Mouse (Mus musculus): ENCODE results near the gene Parp14. TPM values are rescaled to one million over a fixed set of nuclear protein-coding genes. Genes with fewer than 3 reads are reported as not detected.

Parp14 gene
- polyA plus RNA-seq, 1 experiment, result 0.23 TPM

DNA sequence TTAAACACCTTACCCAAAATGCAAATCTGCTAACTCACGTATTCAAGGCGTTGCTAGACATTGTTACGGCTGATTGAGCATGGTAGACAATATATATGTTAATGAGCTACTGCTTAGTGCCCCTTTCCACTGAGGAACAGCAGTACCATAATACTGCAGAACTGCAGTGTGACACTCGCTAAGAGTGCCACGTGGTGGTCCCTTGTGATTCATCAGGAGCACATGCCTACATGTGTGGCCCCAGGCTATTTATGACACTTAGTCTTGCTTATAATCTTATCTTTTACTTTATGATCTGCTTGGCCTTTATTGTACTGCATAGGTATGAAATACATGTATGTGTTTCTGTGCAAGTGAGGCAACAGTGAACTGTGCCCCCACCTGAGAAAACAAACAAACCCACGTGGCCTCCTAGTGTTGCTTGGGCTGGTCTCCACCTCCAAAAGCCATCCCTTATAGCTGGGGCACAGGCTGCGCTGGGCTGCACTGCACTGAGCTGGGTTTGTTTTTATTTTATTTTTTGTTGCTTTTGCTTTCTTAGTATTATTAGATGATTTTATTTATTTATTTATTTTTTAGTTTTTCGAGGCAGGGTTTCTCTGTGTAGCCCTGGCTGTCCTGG lies 83.7 kb downstream of the Parp14 start:
- Histone ChIP-seq H3K27me3 (ENCODE audit: control insufficient read depth, insufficient read depth, insufficient read length) (no peaks in the 10 kb centered on the region), H3K4me2 (ENCODE audit: low read depth) (no peak overlapping the region), H3K36me3 (ENCODE audit: control insufficient read depth, insufficient read depth) (peaks cover 7% of the 10 kb centered on the region), H3ac (ENCODE audit: control insufficient read depth, insufficient read length) (no peak overlapping the region), H3K79me2 (ENCODE audit: control insufficient read depth, insufficient read depth) (no peaks in the 10 kb centered on the region), H3K4me3 (no peak overlapping the region)
- TF ChIP-seq MYOG (IDR thresholded peaks at IDR 0.05; ENCODE audit: control insufficient read depth in 1 of 3, insufficient read depth in 1 of 3, insufficient read length in 2 of 3, low read depth in 2 of 3) (no peak), POLR2A (IDR thresholded peaks at IDR 0.05; ENCODE audit: insufficient read length, low read depth) (no peak), MYOD1 (IDR thresholded peaks at IDR 0.05; ENCODE audit: control insufficient read depth in 1 of 3, insufficient read length in 2 of 3, low read depth in 2 of 3) (no peak), E2F4 (IDR thresholded peaks at IDR 0.05; ENCODE audit: insufficient read depth) (no peak), TCF12 (IDR thresholded peaks at IDR 0.05; ENCODE audit: insufficient read depth, poor library complexity, severe bottlenecking) (no peak), POLR2AphosphoS2 (IDR thresholded peaks at IDR 0.05; ENCODE audit: insufficient read length, low read depth) (no peak), MAX (IDR thresholded peaks at IDR 0.05; ENCODE audit: low read depth) (no peak), TCF3 (IDR thresholded peaks at IDR 0.05; ENCODE audit: insufficient read length, low read depth) (no peak), CEBPB (IDR thresholded peaks at IDR 0.05; ENCODE audit: insufficient read depth, poor library complexity, severe bottlenecking) (no peak), SRF (IDR thresholded peaks at IDR 0.05; ENCODE audit: control insufficient read depth, insufficient read length, low read depth) (no peak), USF1 (IDR thresholded peaks at IDR 0.05; ENCODE audit: low read depth) (no peak)

DNA sequence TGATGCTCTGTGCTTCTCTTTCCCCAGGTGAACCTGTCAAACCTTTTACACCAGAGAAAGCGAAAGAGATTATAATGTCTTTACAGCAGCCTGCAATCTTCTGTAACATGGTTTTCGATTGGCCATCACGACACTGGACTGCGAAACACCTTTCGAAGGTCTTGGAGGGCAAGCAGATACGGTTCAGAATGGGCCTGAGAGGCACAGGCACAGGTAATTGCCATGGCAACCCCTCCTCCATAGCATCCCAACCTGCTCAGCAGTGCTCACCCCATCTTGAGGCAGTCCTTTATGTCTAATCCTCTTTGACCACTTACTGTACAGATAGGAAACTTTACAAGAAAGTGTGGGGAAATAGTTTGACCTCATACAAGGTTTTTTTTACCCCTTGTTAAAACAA lies 84.2 kb downstream of the Parp14 start:
- peaks cover 7% of the 10 kb centered on the region for H3K36me3 ChIP-seq (ENCODE audit: control insufficient read depth, insufficient read depth)
- no peaks in the 10 kb centered on the region for H3K79me2 ChIP-seq (ENCODE audit: control insufficient read depth, insufficient read depth)
- TF ChIP-seq MAX (IDR thresholded peaks at IDR 0.05; ENCODE audit: low read depth) (no peak), MYOD1 (IDR thresholded peaks at IDR 0.05; ENCODE audit: control insufficient read depth in 1 of 3, insufficient read length in 2 of 3, low read depth in 2 of 3) (no peak), TCF12 (IDR thresholded peaks at IDR 0.05; ENCODE audit: insufficient read depth, poor library complexity, severe bottlenecking) (no peak), SRF (IDR thresholded peaks at IDR 0.05; ENCODE audit: control insufficient read depth, insufficient read length, low read depth) (no peak), POLR2A (IDR thresholded peaks at IDR 0.05; ENCODE audit: insufficient read length, low read depth) (no peak), REST (IDR thresholded peaks at IDR 0.05; ENCODE audit: insufficient read depth, insufficient read length) (no peak), E2F4 (IDR thresholded peaks at IDR 0.05; ENCODE audit: insufficient read depth) (no peak), POLR2AphosphoS2 (IDR thresholded peaks at IDR 0.05; ENCODE audit: insufficient read length, low read depth) (no peak), CEBPB (IDR thresholded peaks at IDR 0.05; ENCODE audit: insufficient read depth, poor library complexity, severe bottlenecking) (no peak), TCF3 (IDR thresholded peaks at IDR 0.05; ENCODE audit: insufficient read length, low read depth) (no peak), USF1 (IDR thresholded peaks at IDR 0.05; ENCODE audit: low read depth) (no peak), MYOG (IDR thresholded peaks at IDR 0.05; ENCODE audit: control insufficient read depth in 1 of 3, insufficient read depth in 1 of 3, insufficient read length in 2 of 3, low read depth in 2 of 3) (no peak)
- H3K27me3 ChIP-seq (ENCODE audit: control insufficient read depth, insufficient read depth, insufficient read length), result no peaks in the 10 kb centered on the region
- H3K4me2 ChIP-seq (ENCODE audit: low read depth), result no peak overlapping the region
- H3K4me3 ChIP-seq, result no peak overlapping the region
- H3ac ChIP-seq (ENCODE audit: control insufficient read depth, insufficient read length), result no peak overlapping the region

DNA sequence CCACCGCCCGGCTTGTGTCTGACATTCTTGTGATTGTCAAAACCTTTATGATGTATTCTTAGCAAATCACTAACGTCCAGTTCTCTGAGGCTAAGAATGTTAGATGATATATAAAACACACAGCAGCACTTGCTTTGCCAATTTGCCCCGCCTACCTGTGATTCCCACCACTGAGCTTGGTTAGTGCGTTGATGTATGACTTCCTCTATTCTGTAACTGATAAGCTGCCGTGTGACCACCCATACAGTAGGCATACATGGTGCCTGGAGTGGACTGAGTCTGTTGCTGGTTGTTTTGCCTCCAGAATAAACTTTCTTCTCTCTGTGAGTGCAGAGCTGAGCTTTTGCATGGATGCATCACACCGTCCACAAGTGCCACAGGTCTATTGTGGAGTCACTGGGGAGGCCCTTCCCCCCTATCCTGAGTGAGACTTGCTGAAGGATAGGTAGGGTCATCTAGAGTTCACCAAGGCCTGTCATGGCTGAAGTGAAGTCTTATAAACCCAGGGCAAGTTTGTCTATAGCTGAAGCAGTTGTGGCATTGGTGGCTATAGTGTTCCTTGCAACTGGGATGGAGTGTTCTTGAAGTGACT lies 87.1 kb downstream of the Parp14 start:
- no peak overlapping the region for H3K4me3 ChIP-seq
- TF ChIP-seq E2F4 (IDR thresholded peaks at IDR 0.05; ENCODE audit: insufficient read depth) (no peak), MYOG (IDR thresholded peaks at IDR 0.05; ENCODE audit: control insufficient read depth in 1 of 3, insufficient read depth in 1 of 3, insufficient read length in 2 of 3, low read depth in 2 of 3) (no peak), TCF3 (IDR thresholded peaks at IDR 0.05; ENCODE audit: insufficient read length, low read depth) (no peak), POLR2AphosphoS2 (IDR thresholded peaks at IDR 0.05; ENCODE audit: insufficient read length, low read depth) (no peak), SRF (IDR thresholded peaks at IDR 0.05; ENCODE audit: control insufficient read depth, insufficient read length, low read depth) (no peak)
- no peaks in the 10 kb centered on the region for H3K27me3 ChIP-seq (ENCODE audit: control insufficient read depth, insufficient read depth, insufficient read length)
- no peaks in the 10 kb centered on the region for H3K79me2 ChIP-seq (ENCODE audit: control insufficient read depth, insufficient read depth)
- no peak overlapping the region for H3K4me2 ChIP-seq (ENCODE audit: low read depth)
- no peak overlapping the region for H3ac ChIP-seq (ENCODE audit: control insufficient read depth, insufficient read length)
- H3K36me3 ChIP-seq (ENCODE audit: control insufficient read depth, insufficient read depth), result peaks cover 7% of the 10 kb centered on the region

DNA sequence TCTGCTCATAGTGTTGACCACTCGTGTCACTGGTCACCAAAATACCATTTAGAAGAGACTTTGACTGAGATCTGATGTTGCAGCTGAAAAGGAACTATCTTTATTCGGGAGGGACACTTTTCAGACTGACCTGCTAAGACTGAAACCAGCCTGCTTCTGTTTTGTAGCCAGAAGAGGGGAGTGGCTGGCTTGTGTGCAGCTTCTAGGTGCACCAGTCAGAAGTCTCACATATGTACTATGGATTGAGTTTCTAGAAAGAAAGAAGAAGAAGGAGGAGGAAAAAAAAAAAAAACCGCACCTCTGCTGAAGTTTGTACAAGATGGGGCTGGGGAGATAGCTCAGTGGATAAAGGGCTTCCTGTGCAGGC lies 88.2 kb downstream of the Parp14 start:
- Histone ChIP-seq H3K36me3 (ENCODE audit: control insufficient read depth, insufficient read depth) (peaks cover 7% of the 10 kb centered on the region), H3K27me3 (ENCODE audit: control insufficient read depth, insufficient read depth, insufficient read length) (no peaks in the 10 kb centered on the region), H3ac (ENCODE audit: control insufficient read depth, insufficient read length) (no peak overlapping the region), H3K4me3 (no peak overlapping the region), H3K79me2 (ENCODE audit: control insufficient read depth, insufficient read depth) (no peaks in the 10 kb centered on the region), H3K4me2 (ENCODE audit: low read depth) (no peak overlapping the region)
- TF ChIP-seq USF1 (IDR thresholded peaks at IDR 0.05; ENCODE audit: low read depth) (no peak), POLR2A (IDR thresholded peaks at IDR 0.05; ENCODE audit: insufficient read length, low read depth) (no peak)

Other genes with a start within 250 kb of the Parp14 start
- gene Dirc2, start 102.2 kb downstream of the Parp14 start, polyA plus RNA-seq (2012; fragmentation: generic; extraction: Trizol), result 19.3 TPM
- gene Hspbap1, start 101.2 kb downstream of the Parp14 start, polyA plus RNA-seq (2012; fragmentation: generic; extraction: Trizol), result 6.3 TPM
- gene Parp9, start 66.9 kb upstream of the Parp14 start, polyA plus RNA-seq (2012; fragmentation: generic; extraction: Trizol), result 1.2 TPM
- gene Dtx3l, start 67.6 kb upstream of the Parp14 start, polyA plus RNA-seq (2012; fragmentation: generic; extraction: Trizol), result 0.83 TPM
- gene Kpna1, start 107.2 kb upstream of the Parp14 start, polyA plus RNA-seq (2012; fragmentation: generic; extraction: Trizol), result 14.8 TPM
- gene Wdr5b, start 169.6 kb upstream of the Parp14 start, polyA plus RNA-seq (2012; fragmentation: generic; extraction: Trizol), result 1.9 TPM
- 363 TPM for gene Fam162a, start 200.1 kb upstream of the Parp14 start, polyA plus RNA-seq (2012; fragmentation: generic; extraction: Trizol)
- gene Ccdc58, start 200.1 kb upstream of the Parp14 start, polyA plus RNA-seq (2012; fragmentation: generic; extraction: Trizol), result 41.8 TPM

Measured in myocyte (in vitro differentiated cells).